Mouse (Mus musculus) Muller cell, postnatal 12 days (primary cell): Measurements from ENCODE around the gene Gars.

Source experiments
- DNase-seq: peaks from one replicate; pipeline ENCODE4 v3.0.0-alpha.2; 2015; ENCODE audit errors: inconsistent ontology term

The Gars gene

DNA sequence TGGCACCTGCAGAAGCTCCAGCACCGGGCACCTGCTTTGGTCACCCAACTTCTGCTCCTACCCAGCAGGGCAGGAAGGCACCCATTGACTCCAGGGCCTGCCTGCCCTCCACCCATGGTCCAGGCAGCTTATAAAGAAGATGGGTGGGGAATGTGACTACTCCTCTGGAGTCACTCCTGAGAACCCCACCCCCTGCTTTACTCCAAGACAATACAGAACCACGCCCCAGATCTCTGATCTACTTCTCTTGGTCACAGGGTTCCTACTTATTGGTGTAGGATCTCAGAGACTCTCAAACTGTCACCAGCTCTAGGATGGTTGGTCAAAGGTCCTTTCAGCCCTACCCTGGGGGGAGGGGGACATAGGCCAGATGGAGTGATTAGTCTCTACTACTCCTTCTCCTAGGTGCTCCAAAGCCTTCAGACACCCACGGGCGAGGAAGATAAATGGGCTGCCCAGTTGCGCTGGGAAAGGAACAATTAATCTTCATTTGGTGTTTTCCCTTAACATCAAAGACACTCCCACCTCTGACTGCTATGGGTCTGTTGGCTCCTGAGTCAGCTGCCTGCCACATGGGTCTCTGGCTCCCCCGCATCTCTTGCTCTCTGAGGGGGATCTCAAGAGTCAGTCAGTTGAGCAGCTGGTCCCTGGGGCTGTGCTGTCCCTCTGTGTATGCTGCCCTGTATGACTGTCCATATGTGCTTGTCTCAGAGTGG is 55.8 kb downstream of the Gars start:
- DNase-seq = no peak

DNA sequence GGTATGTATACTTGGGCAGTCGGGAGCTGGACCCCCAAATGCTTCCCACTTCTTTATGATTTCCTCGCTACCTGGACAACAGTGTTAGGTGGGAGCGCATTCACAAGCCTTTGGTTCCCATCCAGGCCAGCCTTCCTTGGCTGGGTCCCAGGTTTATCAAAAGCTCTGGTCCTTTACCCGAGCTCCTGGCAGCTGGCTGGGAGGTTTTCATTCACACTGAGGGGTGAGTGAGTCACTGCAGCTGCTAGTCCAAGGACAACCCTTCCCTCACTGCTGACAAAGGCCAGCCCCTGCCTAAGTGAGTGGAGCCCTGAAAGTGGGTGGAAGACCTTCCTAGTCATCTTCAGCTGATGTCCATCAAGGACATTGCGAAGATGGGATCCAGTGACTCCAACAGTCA is 60.2 kb downstream of the Gars start:
- DNase-seq = peak; percentile 51

DNA sequence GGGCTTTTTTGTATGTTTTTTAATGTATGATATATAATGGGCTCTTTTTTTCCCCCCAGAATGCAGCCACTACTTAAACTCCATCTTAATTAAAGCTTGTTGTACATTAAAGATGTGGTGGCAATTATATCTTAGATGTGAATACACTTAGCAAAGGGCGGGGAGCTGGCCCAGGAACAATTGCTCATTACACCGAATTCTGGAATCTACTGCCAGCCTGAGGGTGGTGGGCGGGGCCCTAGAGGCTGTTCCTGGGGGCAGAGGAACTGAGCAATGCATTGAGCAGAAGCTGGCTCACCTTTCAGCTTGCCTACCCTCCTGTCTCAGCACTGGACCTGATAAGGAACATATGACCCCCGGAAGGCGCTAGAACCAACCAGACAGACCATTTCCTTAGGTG is 60.8 kb downstream of the Gars start:
- DNase-seq = no peak

DNA sequence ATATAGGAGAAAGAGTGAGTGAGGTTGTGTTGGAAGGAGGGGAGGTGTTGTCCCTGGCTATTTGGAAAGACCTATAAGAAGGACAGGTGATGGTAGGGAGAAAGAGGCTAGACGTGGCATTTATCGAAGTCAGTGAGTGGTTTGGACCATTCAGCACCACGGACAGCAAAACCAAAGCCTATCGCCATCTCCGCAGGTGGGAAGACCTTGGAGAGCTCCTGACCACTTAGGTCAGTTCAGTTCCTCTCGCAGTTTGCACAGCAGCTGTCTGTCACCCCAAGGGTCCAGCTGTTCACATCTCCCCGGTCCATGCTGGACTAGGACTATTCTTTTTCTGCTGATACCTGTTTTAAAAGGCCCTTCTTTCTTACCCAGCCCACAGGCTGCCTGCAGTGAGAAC is 70.6 kb downstream of the Gars start:
- peak; percentile 42 for DNase-seq

DNA sequence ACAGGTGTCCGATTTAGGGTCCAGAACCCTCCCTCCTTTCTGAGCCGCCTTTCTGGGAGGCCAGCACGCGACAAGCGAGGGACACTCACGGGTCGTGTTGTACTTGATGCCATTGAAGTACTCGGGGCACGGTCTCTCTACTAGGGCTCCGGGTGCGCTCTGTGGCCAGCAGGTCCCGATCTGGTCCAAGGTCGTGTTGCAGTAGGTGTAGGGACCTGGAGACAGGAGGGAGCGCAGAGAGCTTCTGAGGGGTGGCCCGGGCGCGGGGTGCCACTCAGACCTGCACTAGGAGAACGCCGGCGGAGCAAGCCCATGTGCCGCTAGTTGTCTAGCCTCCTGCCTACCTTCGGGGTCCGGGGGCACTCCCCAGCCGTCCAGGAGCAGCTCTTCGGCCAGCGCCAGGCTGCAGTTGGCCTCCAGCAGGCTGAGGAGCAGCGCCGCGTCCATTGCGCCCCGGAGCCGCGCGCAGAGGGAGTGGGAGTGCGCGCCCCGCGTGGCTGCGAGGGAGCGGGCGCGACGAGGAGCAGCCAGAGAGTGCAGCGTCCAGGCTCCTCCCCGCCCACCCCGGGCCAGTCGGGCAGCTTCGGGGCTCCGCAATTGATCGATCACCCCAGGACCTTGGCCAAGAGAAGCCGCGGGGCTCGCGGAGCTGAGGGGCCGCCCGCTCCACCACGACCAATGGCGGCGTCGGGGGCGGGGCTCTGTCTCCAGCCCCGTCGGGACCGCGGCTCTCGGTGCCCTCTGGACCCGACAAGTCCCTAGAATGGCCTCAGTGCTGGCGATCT is 79.7 kb downstream of the Gars start:
- peak; percentile 43 for DNase-seq

DNA sequence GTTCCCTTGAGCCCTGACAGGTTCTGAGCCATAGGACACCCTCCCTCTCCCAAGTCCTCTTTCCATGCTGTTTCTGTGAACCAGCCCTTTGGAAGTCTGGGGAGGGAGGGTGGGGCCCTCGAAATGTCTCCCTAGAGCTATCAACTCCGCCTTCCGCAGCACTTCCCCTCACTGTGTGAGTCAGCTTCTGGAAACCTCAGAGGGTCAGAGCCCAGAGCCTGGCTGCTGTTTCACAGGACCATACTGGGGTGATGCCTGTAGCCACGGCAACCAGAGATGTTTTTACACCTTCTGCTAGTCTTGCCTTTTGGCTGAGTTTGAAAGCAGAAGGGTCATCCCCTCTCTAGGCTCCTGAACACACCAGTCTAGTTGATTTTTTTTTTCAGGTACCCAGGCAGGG is 85.2 kb downstream of the Gars start:
- peak; percentile 37 for DNase-seq

DNA sequence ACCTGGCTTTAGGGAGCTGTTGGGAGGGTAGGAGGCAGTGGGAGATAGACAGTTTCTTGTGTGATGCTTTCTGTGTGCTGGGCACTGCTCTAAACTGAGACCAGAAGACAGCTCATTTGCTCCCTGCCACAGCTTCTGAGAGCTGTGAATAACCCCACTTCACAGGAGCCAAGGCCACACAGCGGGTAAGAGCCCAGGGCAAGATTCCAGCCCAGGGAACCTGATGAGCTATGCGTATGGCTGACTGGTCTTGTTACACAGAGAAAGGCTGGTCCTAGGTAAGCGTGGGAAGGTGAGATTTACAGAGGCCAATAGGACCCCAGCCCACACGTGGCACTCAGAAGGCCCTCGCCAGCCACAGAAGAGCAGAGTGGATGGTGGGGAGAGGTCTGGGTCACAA is 88.8 kb downstream of the Gars start:
- DNase-seq = no peak

DNA sequence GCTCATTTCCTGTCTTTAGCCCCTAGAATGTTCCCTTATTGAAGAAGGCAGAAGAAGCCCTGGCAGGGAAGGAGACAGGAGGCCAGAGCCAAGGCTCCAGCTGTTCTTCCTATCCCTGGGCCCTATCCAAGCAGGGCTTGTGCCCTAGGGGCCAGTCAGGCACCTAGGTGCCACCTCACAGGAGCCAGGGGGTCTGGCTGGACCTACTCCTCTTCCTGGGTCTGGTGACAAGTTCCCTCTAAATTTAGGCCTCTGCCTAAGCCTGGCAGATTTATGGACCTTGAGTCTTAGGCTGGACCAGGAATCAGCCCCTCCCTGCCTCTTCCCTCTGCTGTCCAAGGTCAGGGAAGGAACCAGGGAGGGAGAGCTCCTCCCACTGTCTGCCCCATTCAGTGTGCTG is 90.6 kb downstream of the Gars start:
- no peak for DNase-seq
